Mouse (Mus musculus) lung, postnatal 0 days (tissue): ENCODE results near the gene Bud13. TPM values are rescaled to one million over a fixed set of nuclear protein-coding genes. Genes with fewer than 3 reads are reported as not detected.
"Not testable (repeated sequence)": the region's sequence is repeated elsewhere in the genome, so short reads cannot be mapped to it uniquely, and the experiment has no call there.

Experiments used
- ATAC-seq: fragments of 200-750 bp; cut with Nextera tagmentation; 2 replicates; pipeline ENCODE4 v1.8.0; 2017; ENCODE audit warnings: moderate library complexity
- DNase-seq: peaks from one replicate; pipeline ENCODE4 v3.0.0-alpha.2; 2016; ENCODE audit warnings: low spot score
- H3K27ac ChIP-seq: fragments of 300-500 bp; sonication (generic); 2 replicates; pipeline ENCODE4 v1.5.1; 2014; ENCODE audit warnings: antibody characterized with exemption, mild to moderate bottlenecking, low read length, mixed read lengths
- H3K27me3 ChIP-seq: fragments of 300-500 bp; sonication (generic); replicated peaks from 2 replicates; pipeline ENCODE4 v1.6.1; 2014; ENCODE audit warnings: low read length, mixed read lengths; ENCODE audit not compliant: insufficient read depth
- H3K36me3 ChIP-seq: fragments of 300-500 bp; sonication (generic); 2 replicates; pipeline ENCODE4 v1.6.1; 2014; ENCODE audit warnings: low read length, mixed read lengths; ENCODE audit not compliant: insufficient read depth
- H3K4me1 ChIP-seq: fragments of 300-500 bp; sonication (generic); 2 replicates; pipeline ENCODE4 v1.6.1; 2014; ENCODE audit warnings: antibody characterized with exemption, low read depth, low read length, mixed read lengths; ENCODE audit not compliant: insufficient read depth
- H3K4me2 ChIP-seq: fragments of 300-500 bp; sonication (generic); replicated peaks from 2 replicates; pipeline ENCODE4 v1.6.1; 2014; ENCODE audit warnings: low read depth, mild to moderate bottlenecking, low read length, moderate library complexity, mixed read lengths
- H3K4me3 ChIP-seq: fragments of 300-500 bp; sonication (generic); 2 replicates; pipeline ENCODE4 v1.5.1; 2014; ENCODE audit warnings: low read depth, low read length
- H3K9ac ChIP-seq: fragments of 300-500 bp; sonication (generic); replicated peaks from 2 replicates; pipeline ENCODE4 v1.6.1; 2014; ENCODE audit warnings: low read depth, mild to moderate bottlenecking
- H3K9me3 ChIP-seq: fragments of 300-500 bp; sonication (generic); 2 replicates; pipeline ENCODE4 v1.6.1; 2016; ENCODE audit warnings: low read length, mixed read lengths
- CTCF ChIP-seq: IDR thresholded peaks from 2 replicates; pipeline ENCODE4 v1.5.1; 2016; ENCODE audit warnings: antibody characterized with exemption, mild to moderate bottlenecking
- EP300 ChIP-seq: IDR thresholded peaks from 2 replicates; pipeline ENCODE4 v1.6.1; 2016; ENCODE audit warnings: antibody characterized with exemption, mild to moderate bottlenecking, control low read depth
- WGBS: fragments of 180-500 bp; shearing (Covaris S2); extraction: QIAGEN DNeasy Blood & Tissue Kit; methylation state at CpG from one replicate; pipeline ENCODE4 v1.1.7; 2014; 5-methylcytosine and 5-hydroxymethylcytosine counted together
- polyA plus RNA-seq: library from polyadenylated mRNA; unstranded; fragments of >200 nt; fragmentation: Nextera tagmentation; extraction: Ambion mirVana; gene quantifications from 2 replicates; pipeline ENCODE4 v1.2.1, GENCODE M21; 2015

Bud13 gene
- polyA plus RNA-seq, 1 experiment from 2014 or later, result 9.9 TPM

GRCm38 (mm10) chr9:46314921-46315320 lies 32.1 kb downstream of the Bud13 start:
- DNase-seq (no peak), ATAC-seq (no peak)
- H3K4me1 ChIP-seq, result no peaks in the 10 kb centered on the region
- WGBS, result 34% methylated on average over 2 of the region's 2 CpGs
- no peaks in the 10 kb centered on the region for H3K36me3 ChIP-seq
- no peak overlapping the region for H3K27ac ChIP-seq
- H3K27me3 ChIP-seq, result no peaks in the 10 kb centered on the region
- no peak for TF ChIP-seq CTCF
- TF ChIP-seq EP300, result no peak
- no peak overlapping the region for H3K9ac ChIP-seq
- no peak overlapping the region for H3K4me3 ChIP-seq
- no peaks in the 10 kb centered on the region for H3K9me3 ChIP-seq
- no peak overlapping the region for H3K4me2 ChIP-seq

GRCm38 (mm10) chr9:46315807-46316365 lies 33.1 kb downstream of the Bud13 start:
- Histone ChIP-seq H3K27me3 (no peaks in the 10 kb centered on the region), H3K36me3 (no peaks in the 10 kb centered on the region), H3K9ac (no peak overlapping the region), H3K4me1 (no peaks in the 10 kb centered on the region), H3K4me3 (no peak overlapping the region), H3K4me2 (no peak overlapping the region), H3K9me3 (no peaks in the 10 kb centered on the region), H3K27ac (no peak overlapping the region)
- no peak for ATAC-seq
- no peak for DNase-seq
- no peak for TF ChIP-seq CTCF
- no peak for TF ChIP-seq EP300
- 61% methylated on average over 11 of the region's 11 CpGs for WGBS

GRCm38 (mm10) chr9:46316388-46316787 lies 33.6 kb downstream of the Bud13 start:
- no peaks in the 10 kb centered on the region for H3K36me3 ChIP-seq
- no peak overlapping the region for H3K4me2 ChIP-seq
- H3K4me1 ChIP-seq, result no peaks in the 10 kb centered on the region
- no peak overlapping the region for H3K9ac ChIP-seq
- ATAC-seq (no peak), DNase-seq (no peak)
- WGBS, result 31% methylated on average over 5 of the region's 5 CpGs
- H3K9me3 ChIP-seq, result no peaks in the 10 kb centered on the region
- TF ChIP-seq EP300 (no peak), CTCF (no peak)
- no peak overlapping the region for H3K4me3 ChIP-seq
- no peaks in the 10 kb centered on the region for H3K27me3 ChIP-seq
- H3K27ac ChIP-seq, result no peak overlapping the region

- TF ChIP-seq EP300 (no peak), CTCF (no peak)
- ATAC-seq, result no peak
- no peak overlapping the region for H3K27ac ChIP-seq
- 55% methylated on average over 8 of the region's 8 CpGs for WGBS
- no peak overlapping the region for H3K9ac ChIP-seq
- no peaks in the 10 kb centered on the region for H3K9me3 ChIP-seq
- no peak overlapping the region for H3K4me3 ChIP-seq
- H3K4me2 ChIP-seq, result no peak overlapping the region
- no peaks in the 10 kb centered on the region for H3K36me3 ChIP-seq
- no peaks in the 10 kb centered on the region for H3K4me1 ChIP-seq
- DNase-seq, result no peak
- no peaks in the 10 kb centered on the region for H3K27me3 ChIP-seq
Measured at GRCm38 (mm10) chr9:46316909-46317308, 34.1 kb downstream of the Bud13 start.

- 92% methylated on average over 3 of the region's 3 CpGs for WGBS
- ATAC-seq, result no peak
- Histone ChIP-seq H3K4me2 (no peak overlapping the region), H3K36me3 (no peaks in the 10 kb centered on the region), H3K4me3 (no peak overlapping the region), H3K9ac (no peak overlapping the region), H3K9me3 (no peaks in the 10 kb centered on the region), H3K4me1 (no peaks in the 10 kb centered on the region), H3K27me3 (no peaks in the 10 kb centered on the region), H3K27ac (no peak overlapping the region)
- DNase-seq, result no peak
- TF ChIP-seq EP300 (no peak), CTCF (no peak)
Measured at GRCm38 (mm10) chr9:46317957-46318356, 35.1 kb downstream of the Bud13 start.

GRCm38 (mm10) chr9:46319886-46320285 lies 37.1 kb downstream of the Bud13 start, which contains the start of gene 4931429L15Rik:
4931429L15Rik (minus strand) TSS chr9:46319986.
- H3K4me2 ChIP-seq, H3K27me3 ChIP-seq: not testable (repeated sequence)
- 81% methylated on average over 6 of the region's 6 CpGs for WGBS

GRCm38 (mm10) chr9:46320461-46320860 lies 37.7 kb downstream of the Bud13 start:
- H3K4me1 ChIP-seq, result no peaks in the 10 kb centered on the region
- no peak overlapping the region for H3K4me3 ChIP-seq
- no peak overlapping the region for H3K4me2 ChIP-seq
- no peaks in the 10 kb centered on the region for H3K36me3 ChIP-seq
- no peaks in the 10 kb centered on the region for H3K27me3 ChIP-seq
- H3K27ac ChIP-seq, result no peak overlapping the region
- ATAC-seq (no peak), DNase-seq (no peak)
- no peaks in the 10 kb centered on the region for H3K9me3 ChIP-seq
- no peak for TF ChIP-seq CTCF
- no peak for TF ChIP-seq EP300
- WGBS, result 85% methylated on average over 2 of the region's 2 CpGs
- H3K9ac ChIP-seq, result no peak overlapping the region

More at GRCm38 (mm10) chr9:46319886-46320285, 37.1 kb downstream of the Bud13 start, which contains the start of gene 4931429L15Rik:
- not testable (repeated sequence) for H3K9ac ChIP-seq, H3K9me3 ChIP-seq, H3K4me1 ChIP-seq, H3K36me3 ChIP-seq, H3K4me3 ChIP-seq, ATAC-seq, H3K27ac ChIP-seq, DNase-seq
